Mouse (Mus musculus) small intestine, adult 2 months (tissue): ENCODE data around the gene Atp6ap1l. TPM values are rescaled to one million over a fixed set of nuclear protein-coding genes. Genes with fewer than 3 reads are reported as not detected.
A peak's percentile ranks its signal among the peaks of the same experiment; 100 is the strongest.

Experiments used
- H3K27ac ChIP-seq: fragments of 200-500 bp; 2 replicates; pipeline ENCODE4 v1.5.1; 2012; ENCODE audit warnings: low read depth, low read length, control low read depth, inconsistent platforms; ENCODE audit not compliant: insufficient read depth
- H3K27me3 ChIP-seq: fragments of 200-500 bp; 2 replicates; pipeline ENCODE4 v1.6.1; 2012; ENCODE audit warnings: mild to moderate bottlenecking, moderate library complexity, low read length, inconsistent platforms; ENCODE audit not compliant: control insufficient read depth, insufficient read depth
- H3K36me3 ChIP-seq: fragments of 200-500 bp; 2 replicates; pipeline ENCODE4 v1.6.1; 2012; ENCODE audit warnings: mild to moderate bottlenecking, low read length, control low read depth, inconsistent platforms; ENCODE audit not compliant: control insufficient read depth, insufficient read depth
- H3K4me1 ChIP-seq: fragments of 200-500 bp; 2 replicates; pipeline ENCODE4 v1.6.1; 2012; ENCODE audit warnings: low read length, inconsistent platforms, mixed read lengths; ENCODE audit not compliant: control insufficient read depth, insufficient read depth, insufficient read length
- H3K4me3 ChIP-seq: fragments of 200-500 bp; 2 replicates; pipeline ENCODE4 v1.5.1; 2012; ENCODE audit warnings: low read depth, mild to moderate bottlenecking, control low read depth, inconsistent platforms, low read length, moderate library complexity
- CTCF ChIP-seq: fragments of 200-500 bp; IDR thresholded peaks from 2 replicates; pipeline ENCODE4 v1.5.1; 2012; ENCODE audit warnings: low read depth, mild to moderate bottlenecking, control low read depth, inconsistent platforms, low read length, moderate library complexity, mixed read lengths; ENCODE audit not compliant: insufficient replicate concordance, insufficient read length; ENCODE audit errors: extremely low read depth
- POLR2A ChIP-seq: fragments of 200-500 bp; IDR thresholded peaks from 2 replicates; pipeline ENCODE4 v1.6.1; 2012; ENCODE audit warnings: low read depth, mild to moderate bottlenecking, control low read depth, inconsistent platforms, low read length, moderate library complexity
- WGBS: fragments of 180-500 bp; shearing (Covaris S2); methylation state at CpG from one replicate; pipeline ENCODE4 v1.1.7; 2018; 5-methylcytosine and 5-hydroxymethylcytosine counted together
- polyA plus RNA-seq: library from polyadenylated mRNA; depleted of rRNA; stranded (reverse); fragments of >200 nt; gene quantifications from 2 replicates; pipeline ENCODE4 v1.2.3, GENCODE M21; 2012; rRNA removed

Atp6ap1l gene
- polyA plus RNA-seq, 1 experiment, result not detected

- peaks cover 11% of the 10 kb centered on the region; the same call in 1 of the 2 replicates for H3K4me1 ChIP-seq
- no peak overlapping the region for H3K4me3 ChIP-seq
- H3K27me3 ChIP-seq, result no peaks in the 10 kb centered on the region
- 42% methylated on average over 5 of the region's 5 CpGs for WGBS
- H3K27ac ChIP-seq, result peak overlapping the region; percentile 44
- no peaks in the 10 kb centered on the region for H3K36me3 ChIP-seq
- no peak for TF ChIP-seq POLR2A
- no peak for TF ChIP-seq CTCF
Measured at GRCm38 (mm10) chr13:90852727-90853630, 52.2 kb downstream of the Atp6ap1l start.

- no peaks in the 10 kb centered on the region for H3K36me3 ChIP-seq
- TF ChIP-seq POLR2A (no peak), CTCF (no peak)
- 24% methylated on average over 4 of the region's 4 CpGs for WGBS
- H3K4me1 ChIP-seq, result peaks cover 11% of the 10 kb centered on the region; the same call in 1 of the 2 replicates
- H3K27ac ChIP-seq, result peak overlapping the region; percentile 16; the same call in 1 of the 2 replicates
- no peak overlapping the region for H3K4me3 ChIP-seq
- H3K27me3 ChIP-seq, result no peaks in the 10 kb centered on the region
Measured at GRCm38 (mm10) chr13:90851795-90852194, 53.4 kb downstream of the Atp6ap1l start.

DNA sequence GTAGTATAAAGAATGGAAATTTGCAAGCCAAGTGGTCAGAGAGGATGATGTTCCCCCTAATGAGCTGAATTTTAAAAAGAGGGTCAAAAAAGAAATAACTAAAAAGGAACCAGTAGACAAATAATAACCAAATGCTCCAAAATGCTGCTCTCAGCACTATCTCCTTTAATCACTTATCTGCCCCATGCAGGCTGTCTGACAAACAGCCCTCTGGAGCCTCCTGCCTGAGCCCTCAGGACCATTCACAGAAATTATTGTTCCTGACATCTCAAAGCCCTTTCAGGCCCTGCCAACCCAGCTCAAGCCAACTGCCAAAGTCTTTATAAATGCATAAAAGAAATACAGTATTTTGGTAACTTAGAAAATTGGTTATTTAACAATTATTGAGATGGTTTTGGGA is 61.0 kb downstream of the Atp6ap1l start:
- TF ChIP-seq CTCF (no peak), POLR2A (no peak)
- Histone ChIP-seq H3K4me1 (no peaks in the 10 kb centered on the region), H3K27me3 (no peaks in the 10 kb centered on the region), H3K36me3 (no peaks in the 10 kb centered on the region), H3K27ac (no peak overlapping the region), H3K4me3 (no peak overlapping the region)

DNA sequence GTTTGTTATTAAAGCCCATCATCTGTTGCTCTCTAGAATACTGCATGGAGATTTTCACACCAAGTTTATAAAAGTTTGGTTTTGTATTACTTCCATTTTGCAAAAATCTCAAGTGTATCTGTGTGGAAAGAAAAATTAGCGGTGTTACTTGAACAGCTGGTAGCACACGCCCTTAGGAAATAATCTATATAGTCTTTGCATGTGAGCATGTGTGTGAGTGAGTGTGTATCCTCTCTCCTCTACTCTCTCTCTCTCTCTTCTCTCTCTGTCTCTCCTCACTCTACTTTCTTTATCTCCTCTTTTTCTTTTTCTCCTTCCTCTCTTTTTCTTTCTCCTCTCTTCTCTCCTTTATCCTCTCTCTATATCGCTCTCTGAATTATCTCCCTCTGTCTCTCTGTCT is 61.7 kb downstream of the Atp6ap1l start:
- no peaks in the 10 kb centered on the region for H3K4me1 ChIP-seq
- 81% methylated on average over 3 of the region's 3 CpGs for WGBS

GRCm38 (mm10) chr13:90841213-90841553 is 64.0 kb downstream of the Atp6ap1l start:
- H3K4me1 ChIP-seq, result no peaks in the 10 kb centered on the region
- H3K27me3 ChIP-seq, result no peaks in the 10 kb centered on the region
- TF ChIP-seq CTCF (no peak), POLR2A (no peak)
- H3K27ac ChIP-seq, result no peak overlapping the region
- WGBS, result 44% methylated on average over 5 of the region's 5 CpGs
- no peaks in the 10 kb centered on the region for H3K36me3 ChIP-seq
- no peak overlapping the region for H3K4me3 ChIP-seq

More for the DNA sequence above, 61.7 kb downstream of the Atp6ap1l start:
- H3K4me3 ChIP-seq, result no peak overlapping the region
- TF ChIP-seq POLR2A (no peak), CTCF (no peak)
- H3K36me3 ChIP-seq, result no peaks in the 10 kb centered on the region
- no peaks in the 10 kb centered on the region for H3K27me3 ChIP-seq
- H3K27ac ChIP-seq, result no peak overlapping the region

DNA sequence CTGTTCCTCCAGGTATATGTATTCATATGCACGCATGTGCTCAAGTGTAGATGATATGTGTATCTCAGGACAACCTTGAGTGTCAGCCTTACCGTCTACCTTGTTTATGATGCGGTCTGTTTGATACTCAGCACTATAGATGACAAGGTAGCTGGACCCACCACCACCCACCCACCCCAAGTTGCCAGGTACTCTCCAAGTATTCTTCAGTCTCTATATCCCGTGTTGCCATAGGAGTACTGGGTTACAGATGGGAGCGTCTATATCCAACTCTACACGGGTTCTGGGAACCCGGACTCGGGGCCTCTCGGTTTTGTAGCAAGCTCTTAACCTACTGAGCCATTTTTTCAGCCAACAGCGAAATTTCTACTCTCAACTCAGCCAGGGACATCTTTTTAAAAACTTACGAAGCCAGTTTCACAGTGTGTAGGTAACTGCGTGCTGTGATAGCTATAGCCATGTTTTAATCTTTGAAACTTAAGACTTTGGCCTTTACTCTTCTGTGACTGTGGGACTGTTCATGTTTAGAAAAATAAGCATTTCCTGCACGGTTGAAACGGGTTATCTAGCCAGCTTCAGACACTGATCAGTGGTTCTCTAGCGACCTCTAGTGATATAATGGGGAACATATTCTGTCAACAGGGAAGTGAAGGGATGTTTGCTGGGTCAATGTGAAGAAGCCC is 64.5 kb downstream of the Atp6ap1l start:
- no peaks in the 10 kb centered on the region for H3K4me1 ChIP-seq
- H3K27ac ChIP-seq, result no peak overlapping the region
- TF ChIP-seq CTCF (no peak), POLR2A (no peak)
- H3K27me3 ChIP-seq, result no peaks in the 10 kb centered on the region
- no peaks in the 10 kb centered on the region for H3K36me3 ChIP-seq
- H3K4me3 ChIP-seq, result no peak overlapping the region
- 33% methylated on average over 15 of the region's 15 CpGs for WGBS

- Histone ChIP-seq H3K4me1 (no peaks in the 10 kb centered on the region), H3K4me3 (no peak overlapping the region), H3K36me3 (no peaks in the 10 kb centered on the region), H3K27ac (no peak overlapping the region), H3K27me3 (no peaks in the 10 kb centered on the region)
- WGBS, result 70% methylated on average over 7 of the region's 7 CpGs
- TF ChIP-seq POLR2A (no peak), CTCF (no peak)
Measured at GRCm38 (mm10) chr13:90833641-90834207, 71.4 kb downstream of the Atp6ap1l start.

Other genes with a start within 250 kb of the Atp6ap1l start
- gene Rps23, start 17.6 kb upstream of the Atp6ap1l start, polyA plus RNA-seq, result 73.6 and 106 TPM in 2 replicates